Mouse (Mus musculus): ENCODE data around the gene Kantr.

DNA sequence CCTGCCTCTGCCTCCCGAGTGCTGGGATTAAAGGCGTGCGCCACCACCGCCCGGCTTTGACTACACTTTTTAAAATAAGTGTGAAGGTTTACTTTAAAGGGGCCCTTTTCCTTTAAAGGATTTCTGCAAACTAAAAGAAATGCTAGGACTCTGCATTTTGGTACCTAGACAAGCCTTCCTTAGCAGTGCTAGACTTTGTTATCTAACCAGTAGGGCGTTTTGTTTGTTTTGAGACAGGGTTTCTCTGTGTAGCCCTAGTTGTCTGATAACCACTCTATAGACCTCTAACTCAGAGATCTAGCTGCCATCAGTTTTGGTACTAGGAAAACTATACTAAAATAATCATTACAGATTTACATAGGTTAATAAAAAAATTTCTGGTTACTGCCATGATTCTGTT is 47.9 kb downstream of the Kantr start:
- TF ChIP-seq POLR2A (IDR thresholded peaks at IDR 0.05; ENCODE audit: extremely low read depth, insufficient read depth, low read length) (no peak), CTCF (IDR thresholded peaks at IDR 0.05; ENCODE audit: low read depth, low read length) (no peak)
